Mouse (Mus musculus): ENCODE data around the gene Bag2.

GRCm38 (mm10) chr1:33788493-33788892 is 30.9 kb upstream of the Bag2 start:
- TF ChIP-seq JUND (IDR thresholded peaks at IDR 0.05; ENCODE audit: low read depth, low read length) = no peak
- no peak for TF ChIP-seq CTCF (IDR thresholded peaks at IDR 0.05 in 2 of 3, conservative IDR thresholded peaks at IDR 0.05 in 1 of 3; ENCODE audit: control insufficient read depth in 1 of 3, insufficient read depth in 1 of 3, low read depth in 2 of 3, low read length in 3 of 3, poor library complexity in 1 of 3, severe bottlenecking in 1 of 3)

Measured in MEL (cell line).